Mouse (Mus musculus): ENCODE results near the gene Kncn. TPM values are rescaled to one million over a fixed set of nuclear protein-coding genes. Genes with fewer than 3 reads are reported as not detected.

Gene Kncn
- not detected in 2 replicates for total RNA-seq (2021)
- long read RNA-seq, experiment 1 = 0 reads
- long read RNA-seq, experiment 2 = 0 reads

GRCm38 (mm10) chr4:115884022-115884421 lies at the start of gene Kncn:
Kncn (plus strand) TSS chr4:115884400.
- no peak for DNase-seq

- DNase-seq = no peak
Measured at GRCm38 (mm10) chr4:115835576-115835975, 48.6 kb upstream of the Kncn start.

- no peak for DNase-seq
Measured at GRCm38 (mm10) chr4:115838196-115838595, 46.0 kb upstream of the Kncn start.

- peak; percentile 97 for DNase-seq
Measured at GRCm38 (mm10) chr4:115838696-115839641, 45.2 kb upstream of the Kncn start, which contains the start of gene Mknk1. Mknk1 (plus strand) TSS chr4:115839198.

GRCm38 (mm10) chr4:115839956-115840355 lies 44.2 kb upstream of the Kncn start:
- peak; percentile 53 for DNase-seq

GRCm38 (mm10) chr4:115840842-115841241 lies 43.4 kb upstream of the Kncn start:
- DNase-seq = no peak

GRCm38 (mm10) chr4:115846656-115847055 lies 37.5 kb upstream of the Kncn start:
- peak; percentile 21 for DNase-seq

- no peak for DNase-seq
Measured at GRCm38 (mm10) chr4:115847377-115847776, 36.8 kb upstream of the Kncn start.

- DNase-seq = no peak
Measured at GRCm38 (mm10) chr4:115848083-115848482, 36.1 kb upstream of the Kncn start.

- no peak for DNase-seq
Measured at GRCm38 (mm10) chr4:115848990-115849677, 35.1 kb upstream of the Kncn start.

GRCm38 (mm10) chr4:115850111-115850510 lies 34.1 kb upstream of the Kncn start:
- no peak for DNase-seq

- no peak for DNase-seq
Measured at GRCm38 (mm10) chr4:115850631-115851030, 33.6 kb upstream of the Kncn start.

- DNase-seq = no peak
Measured at GRCm38 (mm10) chr4:115851569-115851968, 32.6 kb upstream of the Kncn start.

- no peak for DNase-seq
Measured at GRCm38 (mm10) chr4:115855100-115855499, 29.1 kb upstream of the Kncn start.

- DNase-seq = no peak
Measured at GRCm38 (mm10) chr4:115855609-115856008, 28.6 kb upstream of the Kncn start.

GRCm38 (mm10) chr4:115856282-115856681 lies 27.9 kb upstream of the Kncn start:
- no peak for DNase-seq

- no peak for DNase-seq
Measured at GRCm38 (mm10) chr4:115857293-115857883, 26.8 kb upstream of the Kncn start.

GRCm38 (mm10) chr4:115863352-115863751 lies 20.8 kb upstream of the Kncn start:
- no peak for DNase-seq

GRCm38 (mm10) chr4:115863880-115864279 lies 20.3 kb upstream of the Kncn start:
- no peak for DNase-seq

GRCm38 (mm10) chr4:115869512-115870210 lies 14.5 kb upstream of the Kncn start:
- no peak for DNase-seq

- no peak for DNase-seq
Measured at GRCm38 (mm10) chr4:115873231-115873630, 11.0 kb upstream of the Kncn start.

GRCm38 (mm10) chr4:115878216-115878678 lies 6.0 kb upstream of the Kncn start:
- DNase-seq = no peak
